Mouse (Mus musculus) megakaryocyte, embryonic 14.5 days (primary cell): ENCODE results near the gene Tarbp2.

ENCODE experiments used
- FLI1 ChIP-seq: IDR thresholded peaks from 2 replicates; pipeline ENCODE4 v1.6.1; 2012; ENCODE audit warnings: low read length, inconsistent platforms, mixed read lengths
- GATA1 ChIP-seq: IDR thresholded peaks from 3 replicates; pipeline ENCODE4 v1.6.1; 2012; ENCODE audit warnings: mixed read lengths, low read length, inconsistent platforms, borderline replicate concordance

- TF ChIP-seq GATA1 (no peak), FLI1 (no peak)
Measured at GRCm38 (mm10) chr15:102546246-102546645, 28.3 kb downstream of the Tarbp2 start.
